Mouse (Mus musculus): ENCODE data around the gene Tmem239. TPM values are rescaled to one million over a fixed set of nuclear protein-coding genes. Genes with fewer than 3 reads are reported as not detected.
"Not testable (repeated sequence)": the region's sequence is repeated elsewhere in the genome, so short reads cannot be mapped to it uniquely, and the experiment has no call there.

Gene Tmem239
- not detected for total RNA-seq (2021)
- long read RNA-seq, experiment 1, result 0 reads
- long read RNA-seq, experiment 2, result 0 reads

- DNase-seq, result no peak
- no peak for TF ChIP-seq CTCF (IDR thresholded peaks at IDR 0.05)
- no peak within 1 kb of the TSS for H3K27ac ChIP-seq
- H3K4me3 ChIP-seq, result no peak within 1 kb of the TSS
- intact Hi-C loops (cut with DNase I), result no loop called here
These were observed at the start of gene Tmem239 for GRCm38 (mm10) chr2:130406178-130406577. Gene Tmem239 (plus strand): TSS chr2:130406478.

DNA sequence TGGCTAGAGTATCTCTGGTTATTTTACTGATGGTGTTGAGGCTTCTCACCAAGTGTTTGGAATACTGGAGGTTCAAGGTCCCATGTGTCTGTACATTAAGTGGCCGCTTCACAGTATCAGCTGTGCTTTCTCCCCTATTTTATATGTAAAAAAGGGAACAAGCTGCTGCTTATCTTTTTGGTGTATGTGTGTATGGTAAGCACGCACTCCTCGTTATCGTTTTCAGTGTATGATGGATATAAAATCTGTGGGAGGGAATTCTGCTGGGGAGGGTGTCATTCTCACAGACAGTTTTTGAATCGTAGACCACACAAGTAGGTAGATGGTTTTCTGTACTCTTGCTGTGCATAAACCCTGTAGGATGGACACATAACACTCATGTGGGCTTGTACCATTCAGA lies 48.7 kb upstream of the Tmem239 start:
- no peak for TF ChIP-seq CTCF (IDR thresholded peaks at IDR 0.05)
- intact Hi-C loops (cut with DNase I), result no loop called here
- Histone ChIP-seq H3K27ac (no peak overlapping the region), H3K4me3 (no peak overlapping the region)
- no peak for DNase-seq

GRCm38 (mm10) chr2:130358852-130359251 lies 47.4 kb upstream of the Tmem239 start:
- intact Hi-C loops (cut with DNase I), result no loop called here
- no peak overlapping the region for H3K27ac ChIP-seq
- TF ChIP-seq CTCF (IDR thresholded peaks at IDR 0.05), result no peak
- H3K4me3 ChIP-seq, result no peak overlapping the region
- no peak for DNase-seq

- no peak overlapping the region for H3K27ac ChIP-seq
- peak; percentile 60 for TF ChIP-seq CTCF (IDR thresholded peaks at IDR 0.05)
- H3K4me3 ChIP-seq, result no peak overlapping the region
- intact Hi-C loops (cut with DNase I), result loop anchor here (5.0 kb wide), 1 partner anchor 70 kb away; no protein-coding TSS in a partner anchor
- DNase-seq, result peak; percentile 35
These were observed 43.7 kb upstream of the Tmem239 start for GRCm38 (mm10) chr2:130362511-130363026.

DNA sequence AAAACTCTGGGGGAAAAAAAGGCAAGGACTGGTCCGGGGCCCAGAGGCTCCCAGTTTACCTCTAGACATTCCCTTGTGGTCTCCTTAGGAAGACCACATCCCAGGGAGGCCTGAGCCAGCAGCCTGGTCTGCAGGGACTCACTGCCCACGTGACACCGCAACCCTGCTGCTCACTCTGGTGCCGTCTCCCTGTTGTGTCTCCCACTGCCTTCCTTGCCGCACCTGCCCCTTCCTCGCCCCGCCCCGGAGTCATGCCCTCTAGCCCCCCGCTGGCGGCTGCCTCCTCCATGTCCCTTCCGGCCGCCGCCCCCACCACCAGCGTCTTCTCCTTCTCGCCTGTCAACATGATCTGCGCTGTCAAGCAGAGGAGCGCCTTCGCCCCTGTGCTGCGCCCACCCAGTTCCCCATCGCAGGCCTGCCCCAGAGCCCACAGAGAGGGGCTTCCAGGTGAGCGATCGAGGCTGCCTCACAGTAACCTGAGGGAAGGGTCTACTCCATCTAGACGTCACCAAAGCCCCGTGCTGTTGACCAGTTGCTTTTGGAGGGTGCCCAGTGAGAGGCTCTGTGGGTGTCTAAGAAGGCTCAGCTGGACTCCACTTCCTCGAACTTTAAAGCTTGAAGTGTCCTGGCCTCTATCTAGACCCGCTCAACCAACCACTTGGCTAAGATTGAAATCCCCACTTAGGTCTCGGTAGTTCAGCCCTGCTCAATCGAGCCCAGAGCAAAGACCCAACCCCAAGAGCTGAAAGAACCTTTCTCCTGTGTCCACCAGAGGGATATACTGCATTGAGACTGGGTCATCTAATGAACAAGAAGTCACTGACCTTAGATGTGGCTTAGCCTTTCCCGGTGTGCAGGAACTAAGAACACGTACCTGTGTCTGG lies 40.8 kb upstream of the Tmem239 start:
- Histone ChIP-seq H3K4me3 (peak overlapping the region; percentile 31), H3K27ac (no peak overlapping the region)
- no peak for TF ChIP-seq CTCF (IDR thresholded peaks at IDR 0.05)
- intact Hi-C loops (cut with DNase I), result no loop called here
- no peak for DNase-seq

- DNase-seq, result no peak
- TF ChIP-seq CTCF (IDR thresholded peaks at IDR 0.05), result no peak
- Histone ChIP-seq H3K4me3 (no peak overlapping the region), H3K27ac (no peak overlapping the region)
- intact Hi-C loops (cut with DNase I), result no loop called here
These were observed 38.9 kb upstream of the Tmem239 start for GRCm38 (mm10) chr2:130367386-130367785.

DNA sequence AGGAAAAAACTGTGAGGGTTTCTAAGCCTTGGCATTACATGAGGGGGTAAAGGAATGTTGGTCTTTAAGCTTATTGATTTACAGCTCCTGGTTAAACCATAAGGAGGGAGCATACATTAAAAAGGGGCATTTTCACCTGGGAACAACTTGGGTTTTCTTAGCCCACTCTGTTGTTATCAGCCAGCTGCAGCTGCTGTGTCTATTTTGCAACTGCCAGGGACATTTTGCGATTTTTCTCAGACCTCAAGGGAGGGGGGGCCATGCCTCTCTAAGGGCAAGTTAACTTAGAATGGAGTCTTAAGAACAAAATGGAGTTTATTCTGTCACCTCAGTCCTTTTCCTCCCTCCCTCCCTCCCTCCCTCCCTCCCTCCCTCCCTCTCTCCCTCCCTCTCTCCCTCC lies 33.3 kb upstream of the Tmem239 start:
- H3K27ac ChIP-seq; H3K4me3 ChIP-seq; intact Hi-C loops (cut with DNase I); DNase-seq: not testable (repeated sequence)

DNA sequence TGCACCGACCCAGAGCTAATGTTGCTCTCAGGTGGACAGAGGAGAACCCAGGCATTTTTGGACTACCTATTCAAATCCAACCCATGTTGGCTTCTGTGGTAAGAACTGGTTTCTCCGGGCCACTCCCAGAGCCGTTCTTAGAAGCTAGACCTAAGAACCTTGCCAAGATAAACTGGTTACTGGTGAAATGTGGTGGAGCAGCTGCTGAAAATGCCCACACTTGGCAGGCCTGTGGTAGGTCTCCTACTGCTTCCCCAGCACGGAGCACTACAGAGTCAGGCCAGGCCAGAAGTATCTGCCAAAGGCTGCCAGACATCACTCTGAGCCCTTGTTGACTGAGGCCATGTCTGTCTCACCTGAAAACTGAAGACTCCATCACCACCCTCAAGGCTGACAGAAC lies 31.3 kb upstream of the Tmem239 start:
- intact Hi-C loops (cut with DNase I), result no loop called here
- no peak for TF ChIP-seq CTCF (IDR thresholded peaks at IDR 0.05)
- Histone ChIP-seq H3K27ac (no peak overlapping the region), H3K4me3 (no peak overlapping the region)
- no peak for DNase-seq

DNA sequence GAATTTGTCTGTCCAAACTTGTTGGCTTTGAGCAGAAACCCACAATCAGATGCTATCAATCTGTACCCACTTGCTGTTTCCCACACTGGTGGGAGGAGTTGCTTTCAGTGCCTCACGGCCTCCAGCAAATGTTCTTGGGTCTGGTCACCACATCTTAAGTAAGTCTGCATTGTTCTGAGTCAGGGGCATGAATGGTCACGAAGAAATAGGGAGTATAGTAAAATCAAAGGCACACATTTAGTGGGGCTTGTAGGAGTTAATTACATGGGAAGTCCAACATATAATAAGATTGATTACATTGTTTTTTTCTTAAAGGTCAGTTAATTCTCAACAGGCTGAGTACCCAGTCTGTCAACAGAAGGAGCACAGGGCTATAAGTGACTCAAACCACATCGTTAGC lies 23.1 kb upstream of the Tmem239 start:
- DNase-seq, result no peak
- intact Hi-C loops (cut with DNase I), result no loop called here
- Histone ChIP-seq H3K27ac (no peak overlapping the region), H3K4me3 (no peak overlapping the region)
- TF ChIP-seq CTCF (IDR thresholded peaks at IDR 0.05), result no peak

DNA sequence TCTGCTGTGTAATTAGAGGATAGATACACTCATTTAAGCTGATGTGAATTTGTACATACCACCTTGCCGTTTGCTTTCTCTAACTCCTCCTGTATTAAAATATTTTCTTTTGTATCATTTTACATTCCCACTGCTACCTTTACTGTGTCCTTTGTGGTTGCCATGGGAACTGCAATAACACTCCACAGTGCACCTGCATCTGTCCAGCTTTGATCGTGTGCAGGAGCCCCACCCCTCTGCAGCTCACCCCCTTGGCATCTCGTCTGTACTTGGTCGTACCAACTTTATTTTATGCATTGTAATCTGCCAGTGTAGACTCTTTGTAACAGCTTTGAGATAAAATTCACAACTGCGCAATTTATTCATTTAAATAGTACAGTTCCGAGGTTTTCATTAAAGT lies 22.4 kb upstream of the Tmem239 start:
- no peak for DNase-seq
- no peak for TF ChIP-seq CTCF (IDR thresholded peaks at IDR 0.05)
- no peak overlapping the region for H3K27ac ChIP-seq
- H3K4me3 ChIP-seq, result no peak overlapping the region
- intact Hi-C loops (cut with DNase I), result no loop called here

DNA sequence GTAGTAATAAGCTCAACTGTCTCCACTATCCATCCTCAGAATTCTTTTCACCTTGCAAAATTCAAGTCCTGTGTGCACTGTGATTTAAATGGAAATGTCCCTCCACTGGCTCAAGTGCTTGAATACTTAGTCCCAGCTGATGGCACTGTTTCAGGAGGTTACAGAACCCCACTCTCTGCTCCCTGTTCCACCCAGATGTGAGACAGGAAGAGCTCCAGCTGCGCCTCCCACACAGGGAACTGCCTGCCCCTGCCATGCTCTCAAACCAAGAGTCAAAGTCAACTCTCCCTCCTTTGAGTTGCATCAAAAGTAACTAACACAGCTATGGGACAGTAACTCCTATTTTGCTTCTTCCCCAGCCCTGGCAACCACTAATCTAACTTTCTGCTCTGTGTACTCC lies 20.1 kb upstream of the Tmem239 start:
- intact Hi-C loops (cut with DNase I), result no loop called here
- Histone ChIP-seq H3K4me3 (no peak overlapping the region), H3K27ac (no peak overlapping the region)
- DNase-seq, result no peak
- TF ChIP-seq CTCF (IDR thresholded peaks at IDR 0.05), result no peak

GRCm38 (mm10) chr2:130388796-130389195 lies 17.5 kb upstream of the Tmem239 start:
- intact Hi-C loops (cut with DNase I), result no loop called here
- Histone ChIP-seq H3K4me3 (no peak overlapping the region), H3K27ac (no peak overlapping the region)
- DNase-seq, result no peak
- TF ChIP-seq CTCF (IDR thresholded peaks at IDR 0.05), result peak; percentile 43

DNA sequence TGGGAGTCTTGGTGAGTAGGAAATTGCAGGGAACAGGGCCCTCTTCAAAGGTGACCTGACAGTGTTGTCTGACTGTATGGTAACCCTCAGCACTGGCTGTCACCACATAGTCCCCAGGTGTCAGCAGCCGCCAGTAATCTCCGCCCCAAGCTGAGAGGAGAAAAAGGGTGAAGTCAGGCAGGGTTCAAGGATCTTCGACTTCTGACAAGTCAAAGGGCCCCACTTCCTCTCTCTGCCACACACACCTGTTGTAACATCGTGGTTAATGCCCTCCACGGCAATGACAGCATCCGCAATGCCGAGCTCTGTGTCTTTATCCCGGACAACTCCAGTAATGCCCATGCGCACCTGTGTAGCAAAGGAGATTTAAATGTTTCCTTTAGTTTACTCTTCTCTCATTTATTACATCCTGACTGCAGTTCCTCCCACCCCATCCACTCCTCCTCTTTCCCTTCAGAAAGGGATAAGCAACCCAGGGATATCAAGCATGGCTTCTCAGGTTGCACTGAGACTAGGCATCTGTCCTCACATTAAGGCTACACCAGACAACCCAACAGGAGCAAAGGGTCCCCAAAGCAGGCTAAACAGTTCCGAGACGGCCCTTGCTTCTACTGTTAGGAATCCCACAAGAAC lies 15.2 kb upstream of the Tmem239 start:
- intact Hi-C loops (cut with DNase I), result no loop called here
- no peak for TF ChIP-seq CTCF (IDR thresholded peaks at IDR 0.05)
- Histone ChIP-seq H3K4me3 (no peak overlapping the region), H3K27ac (no peak overlapping the region)
- no peak for DNase-seq

All from gastrocnemius, adult 2 months (tissue).